Mouse (Mus musculus) limb, embryonic 10.5 days (tissue): ENCODE measurements around the gene Ica1l. TPM values are rescaled to one million over a fixed set of nuclear protein-coding genes. Genes with fewer than 3 reads are reported as not detected.

Experiments
- DNase-seq: peaks from one replicate; pipeline ENCODE4 v3.0.0-alpha.2; 2017; ENCODE audit warnings: low spot score
- H3K27ac ChIP-seq: fragments of 300-500 bp; sonication (generic); 2 replicates; pipeline ENCODE4 v1.5.1; 2016; ENCODE audit warnings: mild to moderate bottlenecking
- H3K27me3 ChIP-seq: fragments of 300-500 bp; sonication (generic); 2 replicates; pipeline ENCODE4 v1.6.1; 2016; ENCODE audit warnings: low read depth, mild to moderate bottlenecking; ENCODE audit not compliant: poor library complexity, severe bottlenecking
- H3K36me3 ChIP-seq: fragments of 300-500 bp; sonication (generic); 2 replicates; pipeline ENCODE4 v1.6.1; 2016; ENCODE audit warnings: mild to moderate bottlenecking, moderate library complexity
- H3K4me1 ChIP-seq: fragments of 300-500 bp; sonication (generic); 2 replicates; pipeline ENCODE4 v1.6.1; 2016
- H3K4me3 ChIP-seq: fragments of 300-500 bp; sonication (generic); 2 replicates; pipeline ENCODE4 v1.5.1; 2016; ENCODE audit warnings: mild to moderate bottlenecking, moderate library complexity
- H3K9me3 ChIP-seq: fragments of 300-500 bp; sonication (generic); replicated peaks from 2 replicates; pipeline ENCODE4 v1.6.1; 2016; ENCODE audit warnings: mild to moderate bottlenecking
- WGBS: fragments of 180-500 bp; shearing (Covaris S2); methylation state at CpG from one replicate; pipeline ENCODE4 v1.1.7; 2016; 5-methylcytosine and 5-hydroxymethylcytosine counted together
- polyA plus RNA-seq: library from polyadenylated mRNA; unstranded; fragments of >200 nt; fragmentation: Nextera tagmentation; extraction: Ambion mirVana; gene quantifications from 2 replicates; pipeline ENCODE4 v1.2.1, GENCODE M21; 2016

Ica1l gene
- polyA plus RNA-seq, 1 experiment from 2014 or later, result 1.2 TPM

DNA sequence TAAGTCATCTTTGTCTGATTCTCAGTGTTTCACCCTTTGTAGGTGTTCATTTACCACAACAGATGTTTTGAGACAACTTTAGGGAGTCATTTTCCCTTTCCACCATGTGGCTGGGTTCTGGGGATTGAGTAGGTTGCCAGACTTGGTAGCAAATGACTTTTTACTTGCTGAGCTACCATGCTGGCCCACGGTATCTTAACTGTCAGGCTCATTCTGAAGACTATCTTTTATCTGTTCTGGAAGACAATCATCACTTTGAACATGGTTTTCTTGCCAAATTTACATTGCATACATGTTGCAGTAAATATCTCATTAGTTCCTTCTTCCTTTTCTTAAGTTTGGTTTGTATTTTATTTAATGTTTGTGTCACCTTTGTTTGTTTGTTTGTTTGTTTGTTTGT lies 97.0 kb downstream of the Ica1l start:
- H3K4me3 ChIP-seq, result no peak overlapping the region
- no peak overlapping the region for H3K27ac ChIP-seq
- H3K27me3 ChIP-seq, result no peaks in the 10 kb centered on the region
- WGBS, result 87% methylated on average over 1 of the region's 1 CpGs
- peaks cover 21% of the 10 kb centered on the region for H3K36me3 ChIP-seq
- peaks cover 6% of the 10 kb centered on the region; the same call in 1 of the 2 replicates for H3K4me1 ChIP-seq
- no peak for DNase-seq
- H3K9me3 ChIP-seq, result no peaks in the 10 kb centered on the region

DNA sequence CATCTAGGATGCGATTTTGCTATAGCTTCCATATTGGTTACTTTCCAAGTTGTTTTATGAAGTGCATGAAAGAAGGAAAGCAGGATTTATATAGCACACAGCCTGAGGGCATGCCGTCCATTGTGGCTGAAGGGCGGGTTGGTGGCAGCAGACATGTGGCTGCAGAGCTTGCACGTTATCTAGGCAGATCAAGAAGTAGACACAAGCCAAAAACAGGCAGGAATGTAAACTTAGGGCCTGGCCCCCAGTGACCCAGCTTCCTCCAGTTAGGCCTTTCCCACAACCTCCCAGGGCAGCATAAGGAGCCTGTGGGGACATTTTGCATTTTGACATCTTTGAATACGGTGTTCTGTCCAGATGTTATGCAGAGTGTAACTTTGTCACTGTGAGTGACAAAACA lies 99.2 kb downstream of the Ica1l start:
- peaks cover 6% of the 10 kb centered on the region; the same call in 1 of the 2 replicates for H3K4me1 ChIP-seq
- no peak overlapping the region for H3K4me3 ChIP-seq
- no peak overlapping the region for H3K27ac ChIP-seq
- H3K36me3 ChIP-seq, result 0 out of 2 replicates have a peak, but pooled peaks cover under 1% of the 10 kb centered on the region
- no peak for DNase-seq
- no peaks in the 10 kb centered on the region for H3K9me3 ChIP-seq
- H3K27me3 ChIP-seq, result no peaks in the 10 kb centered on the region
- WGBS, result 61% methylated on average over 5 of the region's 5 CpGs

DNA sequence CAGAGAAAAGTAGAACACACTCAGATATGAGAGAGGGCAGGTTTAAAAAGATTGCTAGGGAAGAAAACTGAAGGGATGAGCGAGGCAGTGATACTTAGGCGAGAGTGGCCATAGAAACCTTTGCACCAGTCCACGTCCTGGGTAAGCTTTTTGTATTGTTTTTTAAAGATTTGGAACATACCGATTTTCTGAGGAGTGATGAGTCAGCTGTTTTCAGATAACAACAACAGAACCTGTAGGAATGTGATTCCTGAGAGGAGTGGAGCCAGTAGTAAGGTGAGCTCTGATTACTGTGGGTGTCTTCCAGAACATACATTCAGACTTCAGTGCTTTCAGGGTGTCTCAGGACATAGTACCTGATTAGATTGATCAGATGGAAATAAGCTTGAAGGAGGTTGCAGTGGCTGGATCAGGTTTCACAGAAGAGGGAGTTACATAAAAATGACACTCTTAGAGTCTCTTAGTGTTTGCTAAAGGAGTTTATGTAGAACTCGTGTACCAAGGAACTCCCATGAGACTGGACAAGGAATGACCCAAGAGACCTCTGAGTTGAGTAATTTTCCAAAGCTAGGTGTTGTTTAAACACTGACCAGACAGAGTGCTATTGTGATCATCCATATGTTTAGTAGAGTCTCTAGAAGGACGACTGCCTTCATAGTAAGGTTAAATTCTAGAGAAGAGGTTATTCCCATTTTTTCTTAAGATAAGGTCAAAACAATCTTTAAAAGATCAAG lies 100.8 kb downstream of the Ica1l start:
- no peaks in the 10 kb centered on the region for H3K27me3 ChIP-seq
- no peak for DNase-seq
- no peaks in the 10 kb centered on the region for H3K36me3 ChIP-seq
- no peak overlapping the region for H3K27ac ChIP-seq
- H3K9me3 ChIP-seq, result no peaks in the 10 kb centered on the region
- H3K4me1 ChIP-seq, result peaks cover 6% of the 10 kb centered on the region; the same call in 1 of the 2 replicates
- no peak overlapping the region for H3K4me3 ChIP-seq
- 82% methylated on average over 6 of the region's 6 CpGs for WGBS

DNA sequence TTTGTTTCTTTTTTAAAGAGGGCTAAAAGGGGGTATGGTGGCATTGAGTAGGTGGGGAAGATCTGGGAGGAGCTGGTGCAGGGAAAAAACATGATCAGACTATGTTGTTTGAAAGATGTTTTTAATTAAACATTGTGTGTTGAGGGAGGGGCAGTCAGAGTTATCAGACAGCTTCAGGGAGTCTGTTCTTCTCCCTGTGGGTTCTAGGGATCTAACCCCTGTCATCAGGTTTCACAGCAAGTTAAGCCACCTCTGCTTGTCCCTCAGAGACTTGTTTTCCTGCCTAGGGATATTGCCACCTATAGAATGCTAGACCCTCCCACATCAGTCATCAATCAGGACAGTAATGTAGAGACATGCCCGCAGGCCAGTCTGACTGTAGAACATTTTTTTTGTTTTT lies 101.9 kb downstream of the Ica1l start:
- WGBS, result 88% methylated on average over 1 of the region's 1 CpGs

DNA sequence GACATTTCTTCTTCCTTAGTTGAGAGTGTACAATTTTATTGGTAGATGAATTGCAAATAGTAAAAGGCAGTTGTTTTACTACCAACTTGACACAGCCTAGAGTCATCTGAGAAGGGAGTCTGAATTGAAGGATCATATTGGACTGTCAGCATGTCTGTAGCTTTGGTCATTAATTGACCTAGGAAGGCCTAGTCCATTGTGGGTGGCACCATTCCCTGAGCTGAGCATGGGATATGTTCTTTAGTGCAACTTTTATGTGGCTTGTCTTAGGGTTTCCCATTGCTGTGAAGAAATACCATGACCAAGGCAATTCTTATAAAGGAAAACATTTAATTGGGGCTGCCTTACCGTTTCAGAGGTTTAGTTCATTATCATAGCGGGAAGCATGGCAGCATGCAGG lies 110.0 kb downstream of the Ica1l start:
- H3K9me3 ChIP-seq, result no peaks in the 10 kb centered on the region
- H3K27ac ChIP-seq, result no peak overlapping the region
- no peaks in the 10 kb centered on the region for H3K27me3 ChIP-seq
- no peak for DNase-seq
- H3K4me3 ChIP-seq, result no peak overlapping the region
- 92% methylated on average over 2 of the region's 2 CpGs for WGBS
- H3K36me3 ChIP-seq, result peaks cover 5% of the 10 kb centered on the region; the same call in 1 of the 2 replicates
- no peaks in the 10 kb centered on the region for H3K4me1 ChIP-seq

More for the DNA sequence above, 101.9 kb downstream of the Ica1l start:
- no peak overlapping the region for H3K4me3 ChIP-seq
- no peaks in the 10 kb centered on the region for H3K9me3 ChIP-seq
- DNase-seq, result no peak
- no peak overlapping the region for H3K27ac ChIP-seq
- no peaks in the 10 kb centered on the region for H3K36me3 ChIP-seq
- H3K27me3 ChIP-seq, result no peaks in the 10 kb centered on the region
- H3K4me1 ChIP-seq, result peaks cover 6% of the 10 kb centered on the region; the same call in 1 of the 2 replicates

Other genes with a start within 250 kb of the Ica1l start
- gene Fam117b, start 130.2 kb downstream of the Ica1l start, polyA plus RNA-seq, result 9.7 and 12.3 TPM in 2 replicates
- 4.3 and 6.3 TPM in 2 replicates for gene Carf, start 55.1 kb upstream of the Ica1l start, polyA plus RNA-seq
- 60.4 and 73.0 TPM in 2 replicates for gene Wdr12, start 55.5 kb upstream of the Ica1l start, polyA plus RNA-seq
- 6.4 and 8.4 TPM in 2 replicates for gene Nbeal1, start 137.4 kb upstream of the Ica1l start, polyA plus RNA-seq